Mouse (Mus musculus) testis, adult 2 months (tissue): ENCODE results near the gene Trpm8. TPM values are rescaled to one million over a fixed set of nuclear protein-coding genes. Genes with fewer than 3 reads are reported as not detected.

Source experiments
- H3K27ac ChIP-seq: fragments of 200-500 bp; 2 replicates; pipeline ENCODE4 v1.5.1; 2012; ENCODE audit warnings: low read depth, low read length; ENCODE audit not compliant: control insufficient read depth, insufficient read depth
- H3K27me3 ChIP-seq: fragments of 200-500 bp; 2 replicates; pipeline ENCODE4 v1.6.1; 2012; ENCODE audit warnings: mild to moderate bottlenecking, low read length, moderate library complexity; ENCODE audit not compliant: control insufficient read depth, insufficient read depth
- H3K36me3 ChIP-seq: fragments of 200-500 bp; 2 replicates; pipeline ENCODE4 v1.6.1; 2012; ENCODE audit warnings: mild to moderate bottlenecking, low read length; ENCODE audit not compliant: control insufficient read depth, insufficient read depth
- H3K4me1 ChIP-seq: fragments of 200-500 bp; 2 replicates; pipeline ENCODE4 v1.6.1; 2012; ENCODE audit warnings: low read length; ENCODE audit not compliant: control insufficient read depth, insufficient read depth
- H3K4me3 ChIP-seq: fragments of 200-500 bp; 2 replicates; pipeline ENCODE4 v1.5.1; 2012; ENCODE audit warnings: low read depth, mild to moderate bottlenecking, low read length, moderate library complexity, mixed read lengths; ENCODE audit not compliant: control insufficient read depth
- CTCF ChIP-seq: fragments of 200-500 bp; IDR thresholded peaks from 2 replicates; pipeline ENCODE4 v1.5.1; 2012; ENCODE audit warnings: low read depth, mild to moderate bottlenecking, inconsistent platforms, low read length, moderate library complexity; ENCODE audit not compliant: control insufficient read depth, insufficient read depth, insufficient replicate concordance
- POLR2A ChIP-seq: fragments of 200-500 bp; IDR thresholded peaks from 2 replicates; pipeline ENCODE4 v1.6.1; 2012; ENCODE audit warnings: low read depth, mild to moderate bottlenecking, inconsistent platforms, low read length, moderate library complexity; ENCODE audit not compliant: control insufficient read depth
- polyA plus RNA-seq: library from polyadenylated mRNA; depleted of rRNA; stranded (reverse); fragments of >200 nt; gene quantifications from 2 replicates; pipeline ENCODE4 v1.2.3, GENCODE M21; 2012

Gene Trpm8
- polyA plus RNA-seq, 1 experiment = 4.7 TPM

DNA sequence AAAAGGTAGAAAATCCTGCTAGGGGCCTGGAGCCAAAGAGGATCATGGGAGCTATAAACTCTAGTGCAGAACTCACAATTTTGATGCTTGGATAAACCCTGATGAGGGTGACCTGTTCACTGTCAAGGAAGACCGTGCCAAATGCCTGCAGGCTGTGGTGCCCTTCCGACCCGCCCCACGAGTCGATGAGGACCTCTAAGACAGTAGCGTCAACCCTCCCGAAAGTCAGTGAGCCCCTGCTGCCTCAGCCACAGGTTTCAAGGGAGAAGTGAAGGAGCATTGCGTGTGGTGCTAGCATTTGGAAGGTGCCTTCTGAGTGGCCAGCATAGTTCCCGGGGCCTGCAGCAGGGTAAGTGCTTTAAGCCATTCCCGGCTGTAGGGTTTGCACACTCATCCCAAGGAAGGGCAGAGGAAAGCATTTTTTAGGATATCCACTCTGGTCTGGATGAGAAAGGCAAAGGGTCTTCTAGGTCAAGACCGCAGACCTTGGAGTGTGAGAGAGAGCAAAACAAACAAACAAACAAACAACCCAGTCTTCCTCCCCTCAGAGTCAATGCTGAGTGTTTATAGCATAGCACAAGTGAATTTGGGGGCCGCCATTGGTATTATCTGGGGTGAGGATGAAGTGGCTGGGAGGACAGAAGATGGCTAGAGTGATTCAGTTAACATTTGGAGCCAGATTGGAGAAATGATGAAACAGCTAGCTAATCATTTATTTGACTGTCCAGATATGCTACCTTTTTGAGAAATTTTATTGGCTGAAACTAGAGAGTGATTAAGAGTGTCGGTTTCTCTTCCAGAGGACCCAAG is 9.6 kb downstream of the Trpm8 start:
- Histone ChIP-seq H3K27me3 (no peaks in the 10 kb centered on the region), H3K4me1 (peaks cover 4% of the 10 kb centered on the region), H3K36me3 (no peaks in the 10 kb centered on the region), H3K4me3 (no peak overlapping the region), H3K27ac (no peak overlapping the region)
- TF ChIP-seq CTCF (no peak), POLR2A (no peak)

DNA sequence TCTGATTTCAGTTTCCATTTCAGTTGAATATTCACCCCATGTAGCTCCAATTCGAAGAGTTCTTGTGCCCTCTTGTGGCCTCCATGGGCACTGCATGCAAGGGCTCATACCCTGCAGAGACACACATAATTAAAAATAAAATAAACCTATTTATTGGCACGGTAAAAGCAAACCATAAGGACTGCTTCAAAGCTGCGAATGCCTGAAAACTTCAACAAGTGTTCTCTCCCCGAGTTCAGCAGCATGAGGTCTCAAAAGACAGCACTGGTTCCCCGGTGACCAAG is 10.2 kb downstream of the Trpm8 start:
- H3K4me3 ChIP-seq = no peak overlapping the region
- H3K36me3 ChIP-seq = no peaks in the 10 kb centered on the region
- TF ChIP-seq CTCF (no peak), POLR2A (no peak)

DNA sequence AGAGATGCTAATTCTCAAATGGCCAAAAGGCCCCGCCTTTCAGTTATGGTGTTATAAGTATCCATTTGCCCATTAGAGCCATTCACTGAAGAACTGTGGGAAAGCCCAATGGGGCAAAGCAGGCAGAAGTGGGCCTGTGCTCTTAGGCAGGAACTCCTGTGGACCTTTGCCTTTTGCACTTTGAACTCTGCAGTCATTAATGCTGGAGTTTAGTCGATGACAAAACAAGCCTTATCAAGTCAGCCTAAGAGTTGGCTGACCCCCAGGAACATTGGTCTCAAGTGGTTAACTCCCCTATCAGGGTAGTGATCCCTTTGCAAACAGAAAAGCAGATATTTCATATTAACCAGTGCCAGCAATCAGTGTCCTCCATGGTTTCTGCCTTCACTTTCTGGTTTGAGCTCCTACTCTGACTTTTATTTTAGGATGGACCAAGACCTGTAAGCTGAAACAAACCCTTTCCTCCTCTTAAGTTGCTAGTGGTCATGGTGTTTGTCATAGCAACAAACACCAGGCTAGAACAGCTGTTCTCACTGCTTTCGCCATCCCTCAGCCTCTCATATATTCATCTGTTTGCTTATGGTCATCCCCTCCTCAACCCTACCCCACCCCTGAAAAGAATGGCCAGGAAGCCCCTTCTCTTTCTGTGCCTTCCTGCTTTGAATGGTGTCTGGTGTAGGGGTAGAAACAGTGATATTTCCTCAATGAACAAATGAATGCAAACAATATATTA is 10.8 kb downstream of the Trpm8 start:
- no peaks in the 10 kb centered on the region for H3K27me3 ChIP-seq
- H3K36me3 ChIP-seq = no peaks in the 10 kb centered on the region
- no peak for TF ChIP-seq POLR2A
- no peak for TF ChIP-seq CTCF
- peaks cover 4% of the 10 kb centered on the region for H3K4me1 ChIP-seq
- H3K4me3 ChIP-seq = no peak overlapping the region
- H3K27ac ChIP-seq = no peak overlapping the region

More for the DNA sequence above, 10.2 kb downstream of the Trpm8 start:
- no peaks in the 10 kb centered on the region for H3K27me3 ChIP-seq
- no peak overlapping the region for H3K27ac ChIP-seq
- H3K4me1 ChIP-seq = peaks cover 4% of the 10 kb centered on the region

DNA sequence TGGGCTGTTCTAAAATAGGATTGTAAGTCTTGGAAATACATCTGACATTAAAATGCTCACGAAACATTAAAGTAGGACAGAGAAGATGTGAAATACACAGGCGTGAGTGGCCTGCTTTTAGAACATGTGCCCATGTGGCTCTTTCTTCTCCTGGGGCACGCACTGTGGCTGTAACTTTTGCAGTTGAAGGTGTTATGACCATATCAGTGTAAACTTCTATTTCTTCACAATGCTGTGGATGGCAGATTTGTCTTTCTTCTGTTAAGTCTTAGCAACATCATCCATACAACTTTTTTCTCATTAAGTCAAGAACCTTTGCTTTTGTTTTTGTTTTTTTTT is 11.3 kb downstream of the Trpm8 start:
- Histone ChIP-seq H3K4me3 (no peak overlapping the region), H3K27ac (no peak overlapping the region), H3K4me1 (peaks cover 4% of the 10 kb centered on the region), H3K27me3 (no peaks in the 10 kb centered on the region), H3K36me3 (no peaks in the 10 kb centered on the region)
- no peak for TF ChIP-seq CTCF

- Histone ChIP-seq H3K4me1 (peaks cover 4% of the 10 kb centered on the region), H3K36me3 (no peaks in the 10 kb centered on the region), H3K27ac (no peak overlapping the region), H3K4me3 (no peak overlapping the region), H3K27me3 (no peaks in the 10 kb centered on the region)
- no peak for TF ChIP-seq POLR2A
- no peak for TF ChIP-seq CTCF
Measured at GRCm38 (mm10) chr1:88289152-88289551, 11.7 kb downstream of the Trpm8 start.

- Histone ChIP-seq H3K36me3 (no peaks in the 10 kb centered on the region), H3K4me1 (peaks cover 4% of the 10 kb centered on the region), H3K4me3 (no peak overlapping the region), H3K27me3 (no peaks in the 10 kb centered on the region), H3K27ac (no peak overlapping the region)
- no peak for TF ChIP-seq CTCF
- TF ChIP-seq POLR2A = no peak
Measured at GRCm38 (mm10) chr1:88289917-88290316, 12.5 kb downstream of the Trpm8 start.

- TF ChIP-seq CTCF = no peak
- no peak for TF ChIP-seq POLR2A
- no peaks in the 10 kb centered on the region for H3K27me3 ChIP-seq
- H3K27ac ChIP-seq = no peak overlapping the region
- no peaks in the 10 kb centered on the region for H3K36me3 ChIP-seq
- peaks cover 4% of the 10 kb centered on the region for H3K4me1 ChIP-seq
- H3K4me3 ChIP-seq = no peak overlapping the region
Measured at GRCm38 (mm10) chr1:88290511-88290910, 13.1 kb downstream of the Trpm8 start.
